Mouse (Mus musculus): Measurements from ENCODE around the gene Smyd3.
"Not testable (repeated sequence)": the region's sequence is repeated elsewhere in the genome, so short reads cannot be mapped to it uniquely, and the experiment has no call there.

Smyd3 gene

GRCm38 (mm10) chr1:179517713-179518465 lies at the start of gene Smyd3:
Smyd3 (minus strand) TSS chr1:179518041.
- in situ Hi-C loops (cut with MboI, MseI) = no loop called here

GRCm38 (mm10) chr1:179567558-179567957 lies 49.7 kb upstream of the Smyd3 start:
- in situ Hi-C loops (cut with MboI, MseI) = no loop called here

- in situ Hi-C loops (cut with MboI, MseI) = no loop called here
Observed at GRCm38 (mm10) chr1:179563926-179564325, 46.1 kb upstream of the Smyd3 start.

- in situ Hi-C loops (cut with MboI, MseI) = no loop called here
Observed at GRCm38 (mm10) chr1:179563211-179563610, 45.4 kb upstream of the Smyd3 start.

- in situ Hi-C loops (cut with MboI, MseI) = no loop called here
Observed at GRCm38 (mm10) chr1:179560845-179561430, 43.1 kb upstream of the Smyd3 start.

- in situ Hi-C loops (cut with MboI, MseI) = no loop called here
Observed at GRCm38 (mm10) chr1:179559446-179560194, 41.8 kb upstream of the Smyd3 start.

GRCm38 (mm10) chr1:179556921-179557320 lies 39.1 kb upstream of the Smyd3 start:
- in situ Hi-C loops (cut with MboI, MseI) = no loop called here

GRCm38 (mm10) chr1:179553949-179554347 lies 36.1 kb upstream of the Smyd3 start:
- in situ Hi-C loops (cut with MboI, MseI) = no loop called here

GRCm38 (mm10) chr1:179553197-179553948 lies 35.5 kb upstream of the Smyd3 start:
- in situ Hi-C loops (cut with MboI, MseI) = no loop called here

GRCm38 (mm10) chr1:179552751-179553150 lies 34.9 kb upstream of the Smyd3 start:
- in situ Hi-C loops (cut with MboI, MseI) = no loop called here

- in situ Hi-C loops (cut with MboI, MseI) = no loop called here
Observed at GRCm38 (mm10) chr1:179551921-179552320, 34.1 kb upstream of the Smyd3 start.

- in situ Hi-C loops (cut with MboI, MseI) = no loop called here
Observed at GRCm38 (mm10) chr1:179551336-179551735, 33.5 kb upstream of the Smyd3 start.

- in situ Hi-C loops (cut with MboI, MseI) = no loop called here
Observed at GRCm38 (mm10) chr1:179548996-179549752, 31.3 kb upstream of the Smyd3 start.

- in situ Hi-C loops (cut with MboI, MseI) = no loop called here
Observed at GRCm38 (mm10) chr1:179548220-179548619, 30.4 kb upstream of the Smyd3 start.

GRCm38 (mm10) chr1:179547176-179547575 lies 29.3 kb upstream of the Smyd3 start:
- in situ Hi-C loops (cut with MboI, MseI) = no loop called here

GRCm38 (mm10) chr1:179546551-179546917 lies 28.7 kb upstream of the Smyd3 start:
- in situ Hi-C loops (cut with MboI, MseI) = no loop called here

GRCm38 (mm10) chr1:179545768-179546550 lies 28.1 kb upstream of the Smyd3 start, which contains the start of the genes Tfb2m and Cnst:
Tfb2m (minus strand) TSS chr1:179546267.
Cnst (plus strand) TSS chr1:179546370.
- in situ Hi-C loops (cut with MboI, MseI) = not testable (repeated sequence)

- in situ Hi-C loops (cut with MboI, MseI) = no loop called here
Observed at GRCm38 (mm10) chr1:179541502-179541901, 23.7 kb upstream of the Smyd3 start.

GRCm38 (mm10) chr1:179539887-179540286 lies 22.0 kb upstream of the Smyd3 start:
- in situ Hi-C loops (cut with MboI, MseI) = no loop called here

- in situ Hi-C loops (cut with MboI, MseI) = no loop called here
Observed at GRCm38 (mm10) chr1:179539054-179539453, 21.2 kb upstream of the Smyd3 start.
